Mouse (Mus musculus): ENCODE measurements around the gene Mipol1. TPM values are rescaled to one million over a fixed set of nuclear protein-coding genes. Genes with fewer than 3 reads are reported as not detected.

Mipol1 gene
- polyA plus RNA-seq, 1 experiment from 2014 or later: 8.8 TPM

- DNase-seq (ENCODE audit: low spot score): no peak
- Histone ChIP-seq H3K4me2 (ENCODE audit: low read depth, low read length, severe bottlenecking) (no peak overlapping the region), H3K9ac (ENCODE audit: low read length) (no peak overlapping the region), H3K4me3 (ENCODE audit: low read depth, low read length) (no peak overlapping the region), H3K27me3 (ENCODE audit: control insufficient read depth, insufficient read depth, low read length) (no peaks in the 10 kb centered on the region), H3K9me3 (ENCODE audit: control insufficient read depth, low read length) (no peaks in the 10 kb centered on the region), H3K27ac (ENCODE audit: low read depth, low read length) (no peak overlapping the region), H3K36me3 (ENCODE audit: control insufficient read depth, insufficient read depth, low read length) (no peaks in the 10 kb centered on the region), H3K4me1 (replicated peaks; ENCODE audit: control insufficient read depth, insufficient read depth, low read length) (no peaks in the 10 kb centered on the region)
- ATAC-seq (replicated peaks; ENCODE audit: low FRiP score): no peak
- 84% methylated on average over 5 of the region's 5 CpGs for WGBS
Observed at GRCm38 (mm10) chr12:57285303-57286059, 55.3 kb downstream of the Mipol1 start.

DNA sequence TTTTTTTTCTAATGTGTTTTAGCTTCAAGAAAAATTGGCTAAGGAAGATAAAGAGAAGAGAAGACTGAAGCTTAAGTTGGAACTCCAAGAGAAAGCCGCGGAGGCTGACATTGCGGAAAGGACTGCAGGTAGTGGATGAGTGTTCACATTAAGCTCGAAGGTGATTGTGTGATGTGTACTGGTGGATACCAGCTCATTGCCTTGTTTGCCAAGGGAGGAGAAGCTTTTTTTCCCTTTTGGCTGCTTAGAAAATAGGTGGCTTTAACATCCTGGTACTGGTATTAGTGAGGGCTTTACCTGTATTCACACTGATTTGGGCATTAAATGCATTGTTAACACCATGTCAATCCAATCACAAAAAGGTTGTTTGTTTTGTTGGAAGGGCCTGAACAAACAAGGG is 77.1 kb downstream of the Mipol1 start:
- WGBS: 94% methylated on average over 4 of the region's 4 CpGs
- Histone ChIP-seq H3K27me3 (ENCODE audit: control insufficient read depth, insufficient read depth, low read length) (no peaks in the 10 kb centered on the region), H3K4me2 (ENCODE audit: low read depth, low read length, severe bottlenecking) (no peak overlapping the region), H3K36me3 (ENCODE audit: control insufficient read depth, insufficient read depth, low read length) (no peaks in the 10 kb centered on the region), H3K9ac (ENCODE audit: low read length) (no peak overlapping the region), H3K4me3 (ENCODE audit: low read depth, low read length) (no peak overlapping the region), H3K9me3 (ENCODE audit: control insufficient read depth, low read length) (no peaks in the 10 kb centered on the region), H3K4me1 (replicated peaks; ENCODE audit: control insufficient read depth, insufficient read depth, low read length) (no peaks in the 10 kb centered on the region), H3K27ac (ENCODE audit: low read depth, low read length) (no peak overlapping the region)
- DNase-seq (ENCODE audit: low spot score): no peak
- ATAC-seq (replicated peaks; ENCODE audit: low FRiP score): no peak

- WGBS: 93% methylated on average over 1 of the region's 1 CpGs
- no peak for ATAC-seq (replicated peaks; ENCODE audit: low FRiP score)
- no peak for DNase-seq (ENCODE audit: low spot score)
- Histone ChIP-seq H3K4me2 (ENCODE audit: low read depth, low read length, severe bottlenecking) (no peak overlapping the region), H3K9ac (ENCODE audit: low read length) (no peak overlapping the region), H3K36me3 (ENCODE audit: control insufficient read depth, insufficient read depth, low read length) (no peaks in the 10 kb centered on the region), H3K27ac (ENCODE audit: low read depth, low read length) (no peak overlapping the region), H3K9me3 (ENCODE audit: control insufficient read depth, low read length) (no peaks in the 10 kb centered on the region), H3K4me1 (replicated peaks; ENCODE audit: control insufficient read depth, insufficient read depth, low read length) (no peaks in the 10 kb centered on the region), H3K4me3 (ENCODE audit: low read depth, low read length) (no peak overlapping the region), H3K27me3 (ENCODE audit: control insufficient read depth, insufficient read depth, low read length) (no peaks in the 10 kb centered on the region)
Observed at GRCm38 (mm10) chr12:57307748-57308147, 77.5 kb downstream of the Mipol1 start.

- ATAC-seq (replicated peaks; ENCODE audit: low FRiP score) (no peak), DNase-seq (ENCODE audit: low spot score) (no peak)
- H3K4me1 ChIP-seq (replicated peaks; ENCODE audit: control insufficient read depth, insufficient read depth, low read length): no peaks in the 10 kb centered on the region
- whole genome bisulfite sequencing: 100% methylated on average over 1 of the region's 1 CpGs
- H3K27me3 ChIP-seq (ENCODE audit: control insufficient read depth, insufficient read depth, low read length): no peaks in the 10 kb centered on the region
- H3K4me2 ChIP-seq (ENCODE audit: low read depth, low read length, severe bottlenecking): no peak overlapping the region
- H3K9me3 ChIP-seq (ENCODE audit: control insufficient read depth, low read length): no peaks in the 10 kb centered on the region
- H3K36me3 ChIP-seq (ENCODE audit: control insufficient read depth, insufficient read depth, low read length): no peaks in the 10 kb centered on the region
- H3K27ac ChIP-seq (ENCODE audit: low read depth, low read length): no peak overlapping the region
- H3K9ac ChIP-seq (ENCODE audit: low read length): no peak overlapping the region
- H3K4me3 ChIP-seq (ENCODE audit: low read depth, low read length): no peak overlapping the region
Observed at GRCm38 (mm10) chr12:57339053-57339452, 108.8 kb downstream of the Mipol1 start.

DNA sequence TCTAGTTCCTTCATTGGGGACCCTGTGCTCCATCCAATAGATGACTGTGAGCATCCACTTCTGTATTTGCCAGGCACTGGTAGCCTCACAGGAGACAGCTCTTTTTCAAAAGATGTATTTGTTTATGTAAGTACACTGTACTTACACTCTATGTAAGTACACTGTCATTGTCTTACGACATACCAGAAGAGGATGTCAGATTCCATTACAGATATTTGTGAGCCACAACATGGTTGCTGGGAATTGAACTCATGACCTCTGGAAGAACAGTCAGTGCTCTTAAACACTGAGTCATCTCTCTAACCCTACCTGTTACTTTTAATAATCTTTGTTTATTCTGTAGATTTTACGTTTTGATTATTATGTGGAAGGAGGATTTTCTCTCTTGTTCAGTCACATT is 109.9 kb downstream of the Mipol1 start:
- no peak for ATAC-seq (replicated peaks; ENCODE audit: low FRiP score)

GRCm38 (mm10) chr12:57362732-57363131 is 132.5 kb downstream of the Mipol1 start:
- no peak for DNase-seq (ENCODE audit: low spot score)
- H3K27me3 ChIP-seq (ENCODE audit: control insufficient read depth, insufficient read depth, low read length): no peaks in the 10 kb centered on the region
- no peaks in the 10 kb centered on the region for H3K9me3 ChIP-seq (ENCODE audit: control insufficient read depth, low read length)
- H3K4me2 ChIP-seq (ENCODE audit: low read depth, low read length, severe bottlenecking): no peak overlapping the region
- WGBS: 72% methylated on average over 2 of the region's 2 CpGs
- H3K4me1 ChIP-seq (replicated peaks; ENCODE audit: control insufficient read depth, insufficient read depth, low read length): no peaks in the 10 kb centered on the region
- H3K27ac ChIP-seq (ENCODE audit: low read depth, low read length): no peak overlapping the region
- no peak overlapping the region for H3K4me3 ChIP-seq (ENCODE audit: low read depth, low read length)
- ATAC-seq (replicated peaks; ENCODE audit: low FRiP score): no peak
- H3K36me3 ChIP-seq (ENCODE audit: control insufficient read depth, insufficient read depth, low read length): no peaks in the 10 kb centered on the region
- H3K9ac ChIP-seq (ENCODE audit: low read length): no peak overlapping the region

More for the DNA sequence above, 109.9 kb downstream of the Mipol1 start:
- Histone ChIP-seq H3K36me3 (ENCODE audit: control insufficient read depth, insufficient read depth, low read length) (no peaks in the 10 kb centered on the region), H3K4me2 (ENCODE audit: low read depth, low read length, severe bottlenecking) (no peak overlapping the region), H3K9ac (ENCODE audit: low read length) (no peak overlapping the region), H3K9me3 (ENCODE audit: control insufficient read depth, low read length) (no peaks in the 10 kb centered on the region), H3K27me3 (ENCODE audit: control insufficient read depth, insufficient read depth, low read length) (no peaks in the 10 kb centered on the region), H3K4me1 (replicated peaks; ENCODE audit: control insufficient read depth, insufficient read depth, low read length) (no peaks in the 10 kb centered on the region), H3K27ac (ENCODE audit: low read depth, low read length) (no peak overlapping the region), H3K4me3 (ENCODE audit: low read depth, low read length) (no peak overlapping the region)
- WGBS: 87% methylated on average over 2 of the region's 2 CpGs
- no peak for DNase-seq (ENCODE audit: low spot score)

DNA sequence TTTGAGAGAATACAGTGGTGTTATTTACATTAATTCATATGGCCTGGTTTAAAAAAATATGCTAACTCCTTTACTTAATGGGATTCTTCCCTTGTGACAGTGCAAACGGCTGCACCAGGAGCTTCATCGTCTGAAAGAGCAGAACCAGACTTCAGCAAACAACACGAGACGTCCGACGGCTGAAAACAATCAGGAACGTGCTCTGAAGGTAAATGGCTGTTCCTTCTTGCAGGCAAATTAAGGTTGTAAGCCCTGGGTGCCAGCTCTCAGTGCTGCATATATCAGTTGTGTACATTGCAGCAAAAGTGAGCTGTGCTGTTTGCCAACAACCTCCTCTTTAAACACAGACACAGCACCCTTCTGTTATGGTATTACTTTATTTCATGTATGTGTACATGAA is 133.8 kb downstream of the Mipol1 start:
- ATAC-seq (replicated peaks; ENCODE audit: low FRiP score) (no peak), DNase-seq (ENCODE audit: low spot score) (no peak)
- Histone ChIP-seq H3K27ac (ENCODE audit: low read depth, low read length) (no peak overlapping the region), H3K36me3 (ENCODE audit: control insufficient read depth, insufficient read depth, low read length) (no peaks in the 10 kb centered on the region), H3K4me1 (replicated peaks; ENCODE audit: control insufficient read depth, insufficient read depth, low read length) (no peaks in the 10 kb centered on the region), H3K4me3 (ENCODE audit: low read depth, low read length) (no peak overlapping the region), H3K4me2 (ENCODE audit: low read depth, low read length, severe bottlenecking) (no peak overlapping the region), H3K9me3 (ENCODE audit: control insufficient read depth, low read length) (no peaks in the 10 kb centered on the region), H3K27me3 (ENCODE audit: control insufficient read depth, insufficient read depth, low read length) (no peaks in the 10 kb centered on the region), H3K9ac (ENCODE audit: low read length) (no peak overlapping the region)
- WGBS: 80% methylated on average over 7 of the region's 7 CpGs

GRCm38 (mm10) chr12:57371790-57372547 is 141.7 kb downstream of the Mipol1 start:
- Histone ChIP-seq H3K9me3 (ENCODE audit: control insufficient read depth, low read length) (no peaks in the 10 kb centered on the region), H3K27ac (ENCODE audit: low read depth, low read length) (no peak overlapping the region), H3K4me3 (ENCODE audit: low read depth, low read length) (no peak overlapping the region), H3K4me2 (ENCODE audit: low read depth, low read length, severe bottlenecking) (no peak overlapping the region), H3K9ac (ENCODE audit: low read length) (no peak overlapping the region), H3K27me3 (ENCODE audit: control insufficient read depth, insufficient read depth, low read length) (no peaks in the 10 kb centered on the region), H3K36me3 (ENCODE audit: control insufficient read depth, insufficient read depth, low read length) (no peaks in the 10 kb centered on the region), H3K4me1 (replicated peaks; ENCODE audit: control insufficient read depth, insufficient read depth, low read length) (no peaks in the 10 kb centered on the region)
- ATAC-seq (replicated peaks; ENCODE audit: low FRiP score) (no peak), DNase-seq (ENCODE audit: low spot score) (no peak)
- 91% methylated on average over 3 of the region's 3 CpGs for WGBS

All from forebrain, embryonic 11.5 days (tissue).